Mouse (Mus musculus): ENCODE data around the gene Pla2g1b. TPM values are rescaled to one million over a fixed set of nuclear protein-coding genes. Genes with fewer than 3 reads are reported as not detected.
"Not testable (repeated sequence)": the region's sequence is repeated elsewhere in the genome, so short reads cannot be mapped to it uniquely, and the experiment has no call there.

Gene Pla2g1b
- total RNA-seq, 2 experiments from 2014 or later = not detected

DNA sequence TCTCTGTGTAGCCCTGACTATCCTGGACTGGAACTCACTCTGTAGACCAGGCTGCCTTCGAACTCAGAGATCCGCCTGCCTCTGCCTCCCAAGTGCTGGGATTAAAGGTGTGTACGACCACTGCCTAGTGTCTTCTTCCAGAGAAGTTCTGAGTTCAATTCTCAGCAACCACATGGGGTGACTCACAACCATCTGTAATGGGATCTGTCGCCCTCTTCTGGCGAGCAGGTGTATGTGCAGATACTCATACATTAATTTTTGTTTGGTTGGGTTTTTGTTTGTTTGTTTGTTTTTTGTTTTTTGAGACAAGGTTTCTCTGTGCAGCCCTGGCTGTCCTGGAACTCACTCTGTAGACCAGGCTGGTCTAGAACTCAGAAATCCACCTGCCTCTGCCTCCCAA is 23.4 kb upstream of the Pla2g1b start:
- intact Hi-C loops (cut with DNase I) = loop anchor here (5.0 to 10.0 kb wide), 2 partner anchors 145 to 458 kb away; no protein-coding TSS in a partner anchor
- DNase-seq = not testable (repeated sequence)

DNA sequence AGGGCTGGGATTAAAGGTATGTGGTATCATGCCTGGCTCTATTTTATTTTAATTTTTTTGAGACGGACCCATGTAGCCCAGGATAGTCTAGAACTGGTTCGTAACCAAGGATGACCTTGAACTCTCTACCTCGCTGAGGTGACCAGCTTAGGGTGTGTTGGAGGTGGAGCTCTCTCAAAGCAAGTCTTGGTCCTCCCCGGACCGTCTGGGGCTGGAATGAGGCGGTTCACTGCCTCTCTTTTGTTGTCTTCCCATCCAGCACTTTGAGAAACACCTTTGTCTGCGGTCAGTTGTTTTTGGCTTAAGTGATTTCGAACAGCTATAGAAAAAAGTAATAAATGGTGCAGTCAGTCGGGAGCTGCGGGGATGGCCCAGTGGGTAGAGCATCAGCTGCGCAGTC is 21.9 kb upstream of the Pla2g1b start:
- no peak for DNase-seq
- intact Hi-C loops (cut with DNase I) = loop anchor here (5.0 to 10.0 kb wide), 2 partner anchors 147 to 459 kb away; no protein-coding TSS in a partner anchor

DNA sequence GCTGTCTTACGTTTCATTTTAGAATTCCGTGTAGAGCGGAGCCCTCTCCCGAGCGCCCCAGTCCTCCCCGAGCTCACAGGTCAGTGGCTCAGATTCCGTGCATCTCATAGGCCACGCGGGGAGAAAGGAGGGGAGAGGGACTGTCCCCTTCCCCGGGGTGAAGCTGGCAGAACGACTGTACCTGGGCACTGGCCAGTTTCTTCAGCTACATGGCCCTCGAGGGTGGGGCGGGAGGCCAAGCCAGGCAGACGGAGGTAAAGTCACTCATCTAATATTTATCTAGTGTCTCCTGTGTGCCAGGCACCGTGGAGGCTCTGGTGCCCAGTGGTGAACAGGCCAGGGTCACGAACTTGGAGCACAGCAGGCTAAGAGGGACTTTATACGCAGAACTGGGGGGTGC is 19.0 kb upstream of the Pla2g1b start:
- no peak for DNase-seq
- intact Hi-C loops (cut with DNase I) = loop anchor here (10.0 kb wide), 1 partner anchor 462 kb away; no protein-coding TSS in a partner anchor

DNA sequence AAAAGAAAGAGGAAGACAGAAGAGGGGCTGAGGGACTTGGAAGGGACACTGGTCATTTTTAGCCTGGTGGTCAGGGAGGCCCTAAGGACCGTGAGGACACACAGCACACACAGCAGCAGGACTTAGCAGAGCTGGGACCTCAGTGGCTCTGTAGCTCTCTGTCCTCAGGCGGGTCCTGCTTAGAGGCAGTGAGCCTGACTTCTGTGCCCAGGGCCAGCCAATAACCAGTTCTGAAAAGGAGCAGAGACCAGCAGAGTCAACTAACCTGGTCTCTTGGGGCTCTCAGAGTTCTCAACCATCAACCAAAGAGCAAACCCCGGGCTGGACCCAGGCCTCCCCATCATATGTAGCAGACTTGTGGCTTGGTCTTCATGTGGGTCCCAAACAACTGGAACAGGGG is 16.8 kb upstream of the Pla2g1b start:
- intact Hi-C loops (cut with DNase I) = loop anchor here (10.0 kb wide), 1 partner anchor 464 kb away; no protein-coding TSS in a partner anchor
- no peak for DNase-seq

DNA sequence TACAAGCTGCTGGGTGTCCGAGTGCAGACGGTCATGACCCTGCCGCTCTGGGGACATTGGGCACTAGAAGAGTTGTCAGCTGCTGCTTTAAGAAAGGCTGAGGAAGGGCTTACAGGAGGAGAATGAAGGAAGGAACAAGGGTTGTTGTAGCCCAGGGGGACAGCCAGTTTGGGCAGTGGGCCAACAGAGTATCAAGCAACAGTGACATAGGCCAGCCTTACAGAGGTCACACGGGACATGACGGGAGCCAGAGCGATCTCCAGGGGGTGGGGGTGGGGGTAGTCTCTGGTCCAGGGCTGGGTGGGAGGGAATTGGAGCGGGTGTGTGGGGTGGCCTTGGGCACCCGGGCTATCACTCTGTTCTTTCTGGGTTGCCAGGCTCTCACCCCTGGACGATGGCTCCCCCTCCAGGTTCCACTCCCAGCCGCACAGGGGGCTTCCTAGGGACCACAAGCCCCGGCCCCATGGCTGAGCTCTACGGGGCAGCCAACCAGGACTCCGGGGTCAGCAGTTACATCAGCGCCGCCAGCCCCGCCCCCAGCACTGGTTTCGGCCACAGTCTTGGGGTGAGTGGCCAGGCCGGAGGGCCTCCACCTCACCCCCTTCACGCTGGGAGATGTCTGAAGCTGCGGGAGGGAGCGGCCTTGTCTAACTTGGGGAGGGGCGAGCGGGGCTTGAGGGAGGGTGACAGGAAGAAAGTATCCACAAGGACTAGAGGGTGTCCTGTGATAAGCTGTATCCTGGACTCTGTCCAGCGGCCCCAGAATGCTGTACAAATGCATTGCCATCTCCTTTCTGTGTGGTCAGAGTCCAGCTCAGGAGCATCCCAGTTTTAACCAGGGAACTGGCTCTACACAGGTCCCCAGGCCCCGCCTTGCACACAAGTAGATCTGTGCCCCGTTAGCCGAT is 15.4 kb upstream of the Pla2g1b start:
- DNase-seq = no peak
- intact Hi-C loops (cut with DNase I) = no loop called here

DNA sequence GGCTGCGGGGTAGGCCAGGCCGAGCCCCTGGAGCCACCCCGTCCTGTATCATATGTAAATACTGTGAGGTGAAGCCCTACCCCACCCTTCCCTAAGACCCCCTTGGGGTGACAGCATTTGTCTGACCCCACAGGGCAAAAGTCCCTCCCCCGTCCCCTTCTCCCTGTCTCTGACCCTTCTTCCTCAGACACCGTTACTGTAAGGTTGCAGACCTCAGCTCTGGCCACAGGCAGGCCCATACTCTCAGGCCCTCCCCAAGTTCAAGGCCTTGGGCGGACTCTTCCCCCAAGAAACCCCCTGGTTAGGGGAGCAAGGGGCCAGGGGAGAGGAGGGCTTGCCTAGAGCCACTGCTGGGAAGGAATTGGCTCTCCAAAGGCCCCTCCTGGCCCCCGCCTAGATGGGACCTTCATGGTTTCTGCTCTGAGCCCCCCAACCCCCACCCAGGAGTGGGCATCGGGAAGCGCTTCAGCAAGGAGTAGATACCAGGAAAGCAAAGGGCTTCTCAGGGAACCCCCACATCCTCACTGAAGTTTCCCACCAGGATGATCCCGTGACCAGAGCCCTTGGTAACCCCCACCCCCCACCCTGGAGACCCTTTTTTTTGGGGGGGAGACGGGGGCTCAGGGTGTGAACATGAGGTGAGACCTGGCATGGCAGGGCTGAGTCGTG is 11.5 kb upstream of the Pla2g1b start:
- DNase-seq = no peak
- intact Hi-C loops (cut with DNase I) = no loop called here

DNA sequence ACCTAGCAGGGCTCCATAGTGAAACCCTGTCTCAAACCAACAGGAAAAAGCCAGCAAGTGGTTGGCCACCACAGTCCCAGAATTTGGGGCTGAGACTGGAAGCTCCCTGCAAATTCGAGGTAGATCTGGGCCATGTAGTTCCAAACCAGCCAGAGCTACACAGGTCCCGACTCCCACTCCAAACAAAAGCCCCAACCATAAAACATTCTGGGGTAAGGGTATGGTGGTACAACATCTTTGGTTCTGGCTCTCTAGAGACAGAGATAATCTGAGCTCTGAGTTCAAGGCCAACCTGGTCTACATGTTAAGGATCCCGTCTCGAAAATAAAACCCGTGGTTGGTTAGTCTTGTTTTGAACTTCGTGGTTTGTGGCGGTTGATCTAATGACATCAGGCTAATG is 10.2 kb upstream of the Pla2g1b start:
- intact Hi-C loops (cut with DNase I) = no loop called here
- no peak for DNase-seq

DNA sequence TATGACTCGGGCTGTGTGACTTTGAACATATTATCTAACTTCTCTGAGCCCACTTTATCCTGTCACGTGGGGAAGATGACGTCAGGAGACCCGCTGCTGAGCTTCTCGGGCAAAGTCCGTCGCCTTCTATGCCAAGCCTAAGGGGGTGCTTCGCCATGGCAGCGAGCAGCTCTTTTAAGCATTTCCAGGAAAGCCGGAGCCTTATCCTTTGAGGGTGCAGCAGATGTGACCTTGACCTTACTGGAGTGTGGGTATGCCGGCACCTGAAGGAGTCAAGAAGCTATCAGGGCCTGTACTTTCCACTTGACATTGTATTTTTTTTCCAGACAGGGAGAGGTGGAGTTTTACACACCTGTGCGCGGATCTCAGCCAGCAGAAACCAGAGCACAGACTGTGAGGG is 7.1 kb upstream of the Pla2g1b start:
- intact Hi-C loops (cut with DNase I) = no loop called here
- DNase-seq = no peak

DNA sequence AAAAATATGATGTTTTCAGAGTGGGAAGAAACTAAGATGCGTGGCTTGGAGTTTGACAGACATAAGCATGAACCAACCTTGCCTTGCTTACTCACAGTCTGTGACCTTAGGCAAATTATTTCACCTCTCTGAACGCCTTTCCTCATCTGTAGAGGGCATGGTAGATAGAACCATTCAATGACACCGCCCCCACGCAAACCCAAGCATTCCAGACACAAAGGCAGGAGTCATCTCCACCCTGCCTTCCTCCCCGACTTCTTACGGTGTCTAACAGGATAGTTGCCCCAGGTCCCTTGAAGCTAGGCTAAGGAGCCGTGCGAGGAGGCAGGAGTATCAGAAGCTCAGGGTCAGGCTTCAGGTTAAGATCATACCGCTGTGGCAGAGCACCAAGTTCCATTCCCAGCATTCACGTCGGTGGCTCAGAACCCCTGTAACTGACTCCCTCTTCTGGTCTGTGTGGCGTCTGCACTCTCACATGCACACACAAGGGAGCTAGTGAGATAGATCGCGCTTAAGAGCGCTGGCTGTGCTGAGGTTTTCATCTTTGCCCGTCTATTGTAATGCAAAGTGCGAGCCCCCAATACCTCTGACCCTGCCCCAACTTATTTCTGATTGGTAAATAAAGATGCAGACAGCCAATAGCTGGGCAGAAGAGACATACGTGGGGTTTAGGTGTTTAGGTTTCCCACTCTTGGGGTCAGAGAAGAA is 1.5 kb upstream of the Pla2g1b start:
- intact Hi-C loops (cut with DNase I) = no loop called here

DNA sequence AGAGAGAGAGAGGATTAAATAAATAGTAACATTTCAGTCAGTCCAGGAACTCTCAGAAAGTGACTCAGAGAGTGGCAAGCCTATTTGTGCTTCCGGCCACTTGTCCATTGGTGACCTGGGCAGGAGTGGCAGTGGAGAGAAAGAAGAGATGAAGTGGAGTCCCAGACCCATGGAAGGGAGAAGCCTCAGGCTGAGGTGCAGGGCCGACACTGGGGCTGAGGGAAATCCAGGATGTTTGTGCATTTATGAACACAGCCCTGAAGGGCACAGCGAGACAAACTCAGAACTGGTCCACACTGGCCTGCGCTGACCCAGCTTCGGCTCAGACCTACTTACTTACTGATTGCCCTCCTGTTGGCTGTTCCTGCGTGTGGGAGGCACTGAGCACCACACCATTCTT is 3.7 kb downstream of the Pla2g1b start:
- no peak for DNase-seq
- intact Hi-C loops (cut with DNase I) = no loop called here

More for the DNA sequence above, 1.5 kb upstream of the Pla2g1b start:
- no peak for DNase-seq

DNA sequence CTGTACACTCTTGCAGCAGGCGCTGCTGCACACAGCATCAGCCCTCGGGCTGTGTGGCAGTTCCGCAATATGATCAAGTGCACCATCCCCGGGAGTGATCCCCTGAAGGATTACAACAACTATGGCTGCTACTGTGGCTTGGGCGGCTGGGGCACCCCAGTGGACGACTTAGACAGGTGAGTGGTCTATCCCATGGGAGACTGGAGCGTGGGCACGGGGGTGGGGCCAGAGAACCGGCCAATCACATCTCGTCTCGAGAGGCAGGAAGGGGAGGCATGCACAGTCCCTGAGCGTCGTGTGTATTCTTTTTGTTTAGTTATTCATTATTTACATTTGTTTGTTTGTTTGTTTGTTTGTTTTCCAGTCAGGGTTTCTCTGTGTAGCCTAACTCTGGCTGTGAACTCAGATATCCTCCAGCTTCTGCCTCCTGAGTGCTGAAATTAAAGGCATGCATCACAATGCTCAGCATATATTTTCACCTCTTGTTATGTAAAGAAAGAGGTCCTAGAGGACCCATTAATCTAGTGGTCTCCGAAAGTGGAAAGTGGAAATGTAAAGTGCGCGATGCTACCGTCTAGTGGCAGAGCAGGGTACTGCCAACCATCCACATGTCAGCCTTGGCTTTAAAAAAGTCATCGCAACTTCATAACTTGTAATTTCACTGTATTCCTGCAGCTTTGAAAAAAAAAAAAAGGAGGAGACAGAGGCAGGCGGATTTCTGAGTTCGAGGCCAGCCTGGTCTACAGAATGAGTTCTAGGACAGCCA is 4.9 kb downstream of the Pla2g1b start:
- DNase-seq = peak; percentile 60 to 71
- intact Hi-C loops (cut with DNase I) = no loop called here

DNA sequence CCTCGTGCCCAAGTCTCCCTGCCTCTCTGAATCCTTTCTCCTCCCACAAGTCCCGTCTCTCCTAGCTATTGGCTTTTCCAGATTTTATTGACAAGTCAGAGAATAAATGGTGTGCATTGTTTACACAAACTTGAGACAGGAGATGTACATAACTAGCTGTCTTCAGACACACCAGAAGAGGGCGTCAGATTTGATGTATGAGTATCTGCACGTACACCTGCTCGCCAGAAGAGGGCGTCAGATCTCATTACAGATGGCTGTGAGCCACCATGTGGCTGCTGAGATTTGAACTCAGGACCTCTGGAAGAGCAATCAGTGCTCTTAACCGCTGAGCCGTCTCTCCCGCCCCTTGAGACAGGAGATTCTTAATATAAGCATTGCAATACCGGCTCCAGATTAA is 7.1 kb downstream of the Pla2g1b start:
- DNase-seq = no peak
- intact Hi-C loops (cut with DNase I) = no loop called here

DNA sequence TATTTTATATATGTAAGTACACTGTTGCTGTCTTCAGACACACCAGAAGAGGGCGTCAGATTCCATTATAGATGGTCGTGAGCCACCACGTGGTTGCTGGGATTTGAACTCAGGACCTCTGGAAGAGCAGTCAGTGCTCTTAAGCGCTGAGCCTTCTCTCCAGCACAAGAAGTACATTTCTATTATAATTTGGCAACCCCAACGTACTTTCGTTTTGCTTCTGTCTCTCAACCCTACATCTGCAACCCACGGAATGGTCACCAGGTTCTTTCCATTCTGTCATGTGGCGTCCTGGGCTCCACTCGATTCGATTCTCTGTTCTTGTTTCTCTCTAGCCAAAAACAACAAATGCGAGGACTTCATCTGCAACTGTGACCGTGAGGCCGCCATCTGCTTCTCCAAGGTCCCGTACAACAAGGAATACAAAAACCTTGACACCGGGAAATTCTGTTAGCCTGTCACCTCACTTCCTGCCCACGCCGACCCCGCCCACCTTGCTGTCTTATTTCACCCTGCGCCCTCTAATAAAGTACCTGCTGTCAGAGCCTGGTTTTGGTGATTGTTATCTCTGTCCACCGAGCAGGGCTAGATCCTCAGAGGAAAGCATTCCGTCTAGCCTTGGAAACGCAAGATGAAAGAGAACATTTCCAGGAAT is 8.2 kb downstream of the Pla2g1b start:
- DNase-seq = no peak
- intact Hi-C loops (cut with DNase I) = no loop called here

DNA sequence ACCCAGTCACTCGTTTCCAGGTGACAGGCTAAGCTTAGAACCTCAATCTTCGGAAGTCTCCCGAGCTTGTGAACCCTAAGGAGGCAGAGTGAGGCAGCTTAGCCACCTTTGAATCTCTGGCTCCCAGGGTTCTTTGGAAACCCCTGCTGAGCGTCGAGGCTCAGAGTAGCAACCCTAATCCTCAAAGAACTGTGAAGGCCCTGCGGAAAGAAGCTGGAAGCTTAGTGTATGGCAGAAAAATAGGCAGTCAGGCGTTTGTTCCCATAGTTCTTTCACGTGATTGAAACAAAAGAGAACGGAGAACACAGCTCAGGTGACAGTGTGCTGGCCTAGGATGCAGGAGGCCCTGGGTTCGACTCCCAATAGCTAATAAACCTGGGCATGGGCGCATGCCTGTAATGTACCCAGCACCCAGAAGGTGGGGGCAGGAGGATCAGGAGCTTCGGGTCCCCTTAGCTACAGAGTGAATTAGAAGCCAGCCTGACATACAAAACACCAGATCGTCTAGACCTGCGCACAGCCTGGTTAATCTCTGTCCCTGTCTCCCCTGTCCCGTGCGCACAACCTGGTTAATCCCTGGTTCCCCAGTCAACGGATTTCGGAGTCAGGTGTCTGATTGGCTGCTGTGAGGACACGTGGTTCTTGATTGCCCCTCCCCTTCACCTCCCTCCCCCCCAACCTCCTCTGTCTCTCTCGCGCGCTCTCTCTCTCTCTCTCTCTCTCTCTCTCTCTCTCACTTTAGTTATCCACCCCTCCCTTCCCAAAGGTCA is 9.5 kb downstream of the Pla2g1b start:
- no peak for DNase-seq

DNA sequence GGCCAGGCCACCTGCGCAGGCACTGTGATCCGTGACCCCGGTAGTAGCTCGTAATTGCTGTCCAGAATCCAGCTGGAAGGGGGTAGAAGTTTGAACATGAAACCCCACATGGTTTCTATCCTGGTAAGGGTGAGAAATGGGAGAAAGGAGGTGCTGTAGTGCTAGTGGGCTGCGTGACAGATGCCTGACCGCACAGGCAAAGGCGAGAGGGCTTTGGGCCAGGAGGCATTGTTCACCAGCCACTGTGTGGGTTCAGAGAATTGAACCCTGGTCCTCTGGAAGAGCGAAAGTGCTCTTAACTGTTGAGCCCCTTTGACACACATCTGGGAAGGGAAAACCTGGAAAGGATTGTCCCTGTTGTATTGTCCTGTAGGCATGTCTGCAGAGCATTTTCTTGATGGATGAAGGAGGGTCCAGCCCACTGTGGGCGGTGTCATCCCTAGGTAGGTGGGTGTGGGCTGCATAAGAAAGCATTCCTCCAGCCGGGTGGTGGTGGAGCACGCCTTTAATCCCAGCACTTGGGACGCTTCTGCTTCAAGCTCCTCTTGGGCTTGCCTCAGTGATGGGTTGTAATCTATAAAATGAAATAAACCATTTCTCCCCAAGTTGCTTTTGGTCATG is 10.2 kb downstream of the Pla2g1b start:
- intact Hi-C loops (cut with DNase I) = no loop called here
- DNase-seq = no peak

More for the DNA sequence above, 9.5 kb downstream of the Pla2g1b start:
- intact Hi-C loops (cut with DNase I) = no loop called here

DNA sequence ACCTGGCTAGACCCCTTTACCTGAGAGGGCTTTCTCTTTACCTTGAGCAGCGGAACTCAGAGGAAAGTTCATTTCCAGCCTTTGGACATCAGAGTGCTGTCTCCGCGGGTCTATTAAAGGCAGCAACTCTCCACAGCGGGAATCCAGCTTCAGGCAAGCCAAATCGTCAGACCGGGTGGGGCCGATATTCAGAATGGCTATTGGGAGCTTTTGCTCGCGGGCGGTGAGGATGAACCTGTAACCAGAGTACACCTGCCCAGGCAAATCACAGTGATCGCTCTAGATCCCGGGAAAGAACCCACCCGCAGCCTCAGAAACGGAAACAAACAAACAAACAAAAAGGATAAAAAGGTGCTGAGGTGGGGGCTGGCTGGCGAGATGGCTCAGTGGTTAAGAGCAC is 13.5 kb downstream of the Pla2g1b start:
- no peak for DNase-seq
- intact Hi-C loops (cut with DNase I) = no loop called here

DNA sequence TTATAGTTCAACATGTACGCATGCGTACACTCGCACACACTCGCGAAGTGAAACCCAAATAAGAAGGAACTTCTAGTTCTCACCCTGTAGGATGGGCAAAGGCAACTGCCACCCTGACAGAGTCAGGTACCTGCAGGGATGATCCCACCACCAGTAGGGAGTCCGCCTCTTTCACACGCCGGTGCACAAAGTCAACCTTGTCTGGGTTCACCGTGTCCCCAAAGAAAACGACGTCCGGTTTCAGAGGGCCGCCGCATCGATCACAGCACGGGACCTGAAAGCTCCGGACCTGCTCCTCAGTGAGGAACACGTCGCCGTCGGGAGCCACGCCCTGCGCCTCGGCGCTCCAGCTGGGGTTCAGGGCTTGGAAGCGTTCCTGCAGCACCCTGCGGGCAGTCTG is 14.0 kb downstream of the Pla2g1b start:
- intact Hi-C loops (cut with DNase I) = no loop called here
- no peak for DNase-seq
